Mouse (Mus musculus) bone marrow macrophage, adult 2 months (primary cell): ENCODE measurements around the gene Myo15b. TPM values are rescaled to one million over a fixed set of nuclear protein-coding genes. Genes with fewer than 3 reads are reported as not detected.

Source experiments
- H3K27ac ChIP-seq: 2 replicates; pipeline ENCODE4 v1.5.1; 2012; ENCODE audit warnings: low read depth, low read length; ENCODE audit not compliant: insufficient read depth
- H3K4me1 ChIP-seq: 2 replicates; pipeline ENCODE4 v1.6.1; 2012; ENCODE audit warnings: low read length; ENCODE audit not compliant: control insufficient read depth, insufficient read depth
- H3K4me3 ChIP-seq: 2 replicates; pipeline ENCODE4 v1.5.1; 2012; ENCODE audit warnings: mild to moderate bottlenecking, low read length, moderate library complexity; ENCODE audit not compliant: insufficient read depth
- CTCF ChIP-seq: IDR thresholded peaks from 2 replicates; pipeline ENCODE4 v1.5.1; 2012; ENCODE audit warnings: low read depth, mild to moderate bottlenecking, low read length, moderate library complexity
- POLR2A ChIP-seq: IDR thresholded peaks from 2 replicates; pipeline ENCODE4 v1.6.1; 2012; ENCODE audit warnings: mild to moderate bottlenecking, low read depth, low read length, borderline replicate concordance
- polyA plus RNA-seq: library from polyadenylated mRNA; stranded (reverse); fragments of >200 nt; gene quantifications from 2 replicates; pipeline ENCODE4 v1.2.4, GENCODE M21; 2012; ENCODE audit not compliant: missing spikeins, insufficient read depth, insufficient read length

Myo15b gene
- polyA plus RNA-seq, 1 experiment, result not detected

GRCm38 (mm10) chr11:115906521-115906920 is 48.3 kb downstream of the Myo15b start:
- Histone ChIP-seq H3K4me3 (no peak overlapping the region), H3K27ac (no peak overlapping the region), H3K4me1 (peaks cover 31% of the 10 kb centered on the region)
- no peak for TF ChIP-seq POLR2A
- no peak for TF ChIP-seq CTCF

GRCm38 (mm10) chr11:115911134-115911561 is 52.9 kb downstream of the Myo15b start:
- Histone ChIP-seq H3K4me1 (no peaks in the 10 kb centered on the region), H3K27ac (no peak overlapping the region), H3K4me3 (no peak overlapping the region)
- TF ChIP-seq CTCF (no peak), POLR2A (no peak)

GRCm38 (mm10) chr11:115911632-115912376 is 53.6 kb downstream of the Myo15b start, which contains the start of gene Smim6:
Gene Smim6 (plus strand): TSS chr11:115912017.
- no peak within 1 kb of the TSS for H3K4me3 ChIP-seq
- H3K4me1 ChIP-seq, result no peaks in the 10 kb centered on the region
- no peak within 1 kb of the TSS for H3K27ac ChIP-seq
- no peak for TF ChIP-seq POLR2A
- no peak for TF ChIP-seq CTCF

DNA sequence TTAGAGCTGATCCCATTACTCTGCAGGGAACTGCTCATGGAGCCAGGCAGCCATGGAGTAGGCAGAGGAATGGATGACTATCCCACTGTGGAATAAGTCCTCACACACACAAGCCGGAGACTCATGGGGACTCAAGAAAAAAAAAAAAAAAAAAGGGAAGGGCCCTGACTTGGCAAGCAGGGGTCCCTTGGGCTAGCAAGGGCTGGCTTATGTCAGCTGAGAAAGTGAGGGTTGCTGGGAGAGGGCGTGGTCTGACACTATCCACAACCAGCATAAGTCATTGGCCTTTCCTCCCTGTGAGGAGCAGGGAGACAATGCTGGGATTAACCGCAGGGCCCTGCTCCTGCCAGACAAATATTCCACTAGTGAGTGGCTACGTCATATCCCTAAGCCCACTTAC is 58.4 kb downstream of the Myo15b start:
- TF ChIP-seq POLR2A (no peak), CTCF (no peak)
- no peaks in the 10 kb centered on the region for H3K4me1 ChIP-seq
- no peak overlapping the region for H3K27ac ChIP-seq
- H3K4me3 ChIP-seq, result no peak overlapping the region

DNA sequence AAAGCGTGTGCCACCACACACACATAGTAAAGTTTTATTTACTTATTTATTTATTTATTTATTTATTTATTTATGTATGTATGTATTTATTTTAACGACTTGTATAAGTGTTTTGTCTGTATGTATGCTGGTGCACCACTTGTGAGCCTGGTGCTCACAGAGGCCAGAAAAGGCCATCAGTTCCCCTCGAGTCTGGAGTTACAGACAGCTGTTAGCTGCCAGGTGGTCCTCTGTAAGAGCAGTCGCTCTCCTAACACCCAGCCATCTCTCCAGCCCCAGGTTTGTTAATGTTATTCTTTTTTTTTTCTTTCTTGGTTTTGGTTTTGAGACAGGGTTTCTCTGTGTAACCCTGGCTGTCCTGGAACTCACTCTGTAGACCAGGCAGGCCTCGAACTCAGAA is 60.4 kb downstream of the Myo15b start:
- no peak overlapping the region for H3K4me3 ChIP-seq
- H3K4me1 ChIP-seq, result no peaks in the 10 kb centered on the region
- no peak for TF ChIP-seq CTCF
- H3K27ac ChIP-seq, result no peak overlapping the region

DNA sequence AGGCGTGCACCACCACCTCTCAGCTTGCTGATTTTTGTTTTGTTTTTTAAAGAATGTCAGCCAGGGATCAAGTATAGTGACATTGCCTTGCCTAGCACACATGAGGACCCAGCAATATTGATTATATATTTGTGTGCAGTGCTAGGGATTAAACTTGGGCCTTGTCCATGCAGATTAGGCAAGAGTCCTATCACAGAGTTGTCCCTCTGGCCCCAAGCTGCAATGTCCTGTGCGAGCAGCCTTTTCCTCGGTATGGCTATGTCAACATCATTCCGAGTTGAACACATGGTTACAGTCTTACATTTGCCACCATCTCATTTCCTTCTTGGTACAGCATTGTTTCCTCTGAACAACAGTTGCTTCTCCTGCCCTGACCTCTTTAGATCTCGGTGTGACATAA is 60.9 kb downstream of the Myo15b start:
- TF ChIP-seq CTCF (no peak), POLR2A (no peak)
- no peak overlapping the region for H3K27ac ChIP-seq
- no peaks in the 10 kb centered on the region for H3K4me1 ChIP-seq
- H3K4me3 ChIP-seq, result no peak overlapping the region

GRCm38 (mm10) chr11:115920110-115920818 is 62.1 kb downstream of the Myo15b start:
- Histone ChIP-seq H3K27ac (no peak overlapping the region), H3K4me3 (no peak overlapping the region), H3K4me1 (no peaks in the 10 kb centered on the region)
- 0 out of 2 replicates have a peak, but pooled peaks have one; percentile 18 for TF ChIP-seq CTCF
- no peak for TF ChIP-seq POLR2A

DNA sequence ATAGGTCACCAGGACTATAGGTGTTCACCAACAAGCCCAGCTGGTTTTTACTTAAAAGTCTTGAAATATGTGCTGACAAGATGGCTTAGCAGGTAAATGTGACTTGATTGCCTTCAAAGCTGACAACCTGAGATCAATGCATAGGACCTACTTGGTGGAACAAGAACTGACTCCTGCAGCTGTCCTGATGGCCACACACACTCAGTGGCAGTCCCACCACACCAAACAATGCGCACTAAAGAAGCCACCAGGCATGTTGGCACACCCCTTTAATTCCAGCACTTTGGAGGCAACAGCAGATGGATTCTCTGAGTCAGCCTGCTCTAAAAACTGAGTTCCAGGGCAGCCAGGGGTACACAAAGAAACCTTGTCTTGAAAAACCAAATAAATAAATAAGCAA is 63.8 kb downstream of the Myo15b start:
- Histone ChIP-seq H3K4me3 (no peak overlapping the region), H3K27ac (no peak overlapping the region)
- TF ChIP-seq CTCF, result no peak

DNA sequence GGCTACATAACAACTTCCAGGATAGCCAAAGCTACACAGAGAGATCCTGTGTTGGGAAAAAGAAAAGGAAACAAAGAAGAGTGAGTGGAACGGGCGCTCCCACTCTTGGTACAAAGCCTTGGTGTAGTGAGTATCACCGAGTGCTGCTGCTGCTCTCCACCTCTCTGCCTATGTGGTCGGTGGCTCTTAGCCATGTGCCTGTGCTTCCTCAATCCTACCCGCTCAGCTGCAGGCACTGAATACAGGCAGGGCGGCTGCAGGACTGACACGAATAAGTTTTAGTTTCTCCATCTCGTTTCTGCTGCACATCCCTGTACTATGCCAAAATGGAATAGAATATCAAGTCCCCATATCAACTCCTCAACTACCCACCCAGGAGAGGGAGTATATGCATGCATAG is 70.8 kb downstream of the Myo15b start:
- H3K27ac ChIP-seq, result peak overlapping the region; percentile 56
- peaks cover 15% of the 10 kb centered on the region for H3K4me1 ChIP-seq
- TF ChIP-seq CTCF (no peak), POLR2A (no peak)
- H3K4me3 ChIP-seq, result no peak overlapping the region

More for the DNA sequence above, 63.8 kb downstream of the Myo15b start:
- no peaks in the 10 kb centered on the region for H3K4me1 ChIP-seq

DNA sequence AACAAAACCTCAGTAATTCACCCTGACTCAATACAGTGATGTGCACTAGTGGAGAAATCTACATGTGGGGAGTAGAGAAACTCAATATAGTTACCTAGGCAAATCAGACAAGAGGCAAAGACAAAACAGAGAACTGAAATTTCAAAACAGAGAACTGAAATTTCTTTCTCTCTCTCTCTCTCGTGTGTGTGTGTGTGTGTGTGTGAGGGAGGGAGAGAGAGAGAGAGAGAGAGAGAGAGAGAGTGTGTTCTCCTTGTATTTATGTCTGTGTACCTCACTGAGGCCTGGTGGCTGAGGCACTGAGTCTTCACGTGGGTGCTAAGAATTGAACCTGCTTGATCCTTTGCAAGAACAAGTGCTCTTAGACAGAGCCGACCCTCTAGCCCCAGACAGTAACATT is 71.6 kb downstream of the Myo15b start:
- H3K4me3 ChIP-seq, result no peak overlapping the region
- peaks cover 19% of the 10 kb centered on the region for H3K4me1 ChIP-seq
- TF ChIP-seq CTCF (no peak), POLR2A (no peak)
- H3K27ac ChIP-seq, result peak overlapping the region; percentile 61
